Mouse (Mus musculus) hindbrain, embryonic 13.5 days (tissue): ENCODE measurements around the gene Tbc1d22a. TPM values are rescaled to one million over a fixed set of nuclear protein-coding genes. Genes with fewer than 3 reads are reported as not detected.

ENCODE experiments used
- ATAC-seq: fragments of 200-750 bp; cut with Nextera tagmentation; 2 replicates; pipeline ENCODE4 v1.8.0; 2017; ENCODE audit warnings: moderate TSS enrichment; ENCODE audit not compliant: low FRiP score
- H3K27ac ChIP-seq: fragments of 300-500 bp; sonication (generic); 2 replicates; pipeline ENCODE4 v1.5.1; 2015; ENCODE audit warnings: inconsistent platforms, mild to moderate bottlenecking, moderate library complexity
- H3K27me3 ChIP-seq: fragments of 300-500 bp; sonication (generic); 2 replicates; pipeline ENCODE4 v1.6.1; 2015; ENCODE audit warnings: mild to moderate bottlenecking, inconsistent platforms
- H3K36me3 ChIP-seq: fragments of 300-500 bp; sonication (generic); 2 replicates; pipeline ENCODE4 v1.6.1; 2015; ENCODE audit warnings: mild to moderate bottlenecking, inconsistent platforms
- H3K4me1 ChIP-seq: fragments of 300-500 bp; sonication (generic); replicated peaks from 2 replicates; pipeline ENCODE4 v1.6.1; 2015; ENCODE audit warnings: inconsistent platforms
- H3K4me2 ChIP-seq: fragments of 300-500 bp; sonication (generic); 2 replicates; pipeline ENCODE4 v1.6.1; 2015; ENCODE audit warnings: inconsistent platforms, mild to moderate bottlenecking, moderate library complexity
- H3K4me3 ChIP-seq: fragments of 300-500 bp; sonication (generic); 2 replicates; pipeline ENCODE4 v1.5.1; 2015; ENCODE audit warnings: mild to moderate bottlenecking, inconsistent platforms
- H3K9ac ChIP-seq: fragments of 300-500 bp; sonication (generic); 2 replicates; pipeline ENCODE4 v1.6.1; 2015; ENCODE audit warnings: mild to moderate bottlenecking, inconsistent platforms
- H3K9me3 ChIP-seq: fragments of 300-500 bp; sonication (generic); 2 replicates; pipeline ENCODE4 v1.6.1; 2016; ENCODE audit warnings: inconsistent platforms
- WGBS: fragments of 180-500 bp; shearing (Covaris S2); methylation state at CpG from one replicate; pipeline ENCODE4 v1.1.7; 2015; 5-methylcytosine and 5-hydroxymethylcytosine counted together
- polyA plus RNA-seq: library from polyadenylated mRNA; unstranded; fragments of >200 nt; fragmentation: Nextera tagmentation; extraction: Ambion mirVana; gene quantifications from 2 replicates; pipeline ENCODE4 v1.2.1, GENCODE M21; 2015

The Tbc1d22a gene
- polyA plus RNA-seq, 1 experiment from 2014 or later = 12.1 TPM

GRCm38 (mm10) chr15:86468082-86468481 lies 253.8 kb downstream of the Tbc1d22a start:
- Histone ChIP-seq H3K27me3 (0 out of 2 replicates have a peak, but pooled peaks cover 5% of the 10 kb centered on the region), H3K27ac (no peak overlapping the region), H3K4me3 (no peak overlapping the region), H3K36me3 (peaks cover 3% of the 10 kb centered on the region; the same call in 1 of the 2 replicates), H3K9me3 (peaks cover 8% of the 10 kb centered on the region; the same call in 1 of the 2 replicates), H3K4me2 (no peak overlapping the region), H3K4me1 (peaks cover 12% of the 10 kb centered on the region), H3K9ac (no peak overlapping the region)
- ATAC-seq = no peak

DNA sequence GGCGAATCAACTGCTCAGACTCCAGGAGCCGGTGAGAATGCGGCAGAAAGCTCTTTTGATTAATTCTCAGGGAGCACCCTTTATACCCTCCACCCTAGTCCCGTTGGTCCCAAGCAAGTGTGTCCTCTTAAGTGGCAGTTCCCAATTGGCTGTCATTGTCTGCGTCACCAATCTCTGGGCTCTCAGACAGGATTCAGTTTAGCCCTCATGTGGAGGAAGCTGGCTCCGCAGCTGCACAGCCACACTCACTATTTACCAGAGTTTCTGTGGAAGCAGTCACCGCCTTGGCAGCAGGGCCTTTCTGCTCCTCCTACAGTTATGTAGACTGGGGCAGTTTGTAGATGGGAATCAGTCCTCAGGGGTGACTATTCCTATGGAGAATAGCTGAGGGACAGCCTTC lies 256.9 kb downstream of the Tbc1d22a start:
- H3K27me3 ChIP-seq = 0 out of 2 replicates have a peak, but pooled peaks cover 5% of the 10 kb centered on the region
- no peak overlapping the region for H3K4me3 ChIP-seq
- H3K27ac ChIP-seq = no peak overlapping the region
- peaks cover 8% of the 10 kb centered on the region; the same call in 1 of the 2 replicates for H3K9me3 ChIP-seq
- ATAC-seq = no peak
- H3K4me1 ChIP-seq = peaks cover 28% of the 10 kb centered on the region
- WGBS = 67% methylated on average over 7 of the region's 7 CpGs
- H3K4me2 ChIP-seq = no peak overlapping the region
- H3K36me3 ChIP-seq = peaks cover 3% of the 10 kb centered on the region; the same call in 1 of the 2 replicates
- H3K9ac ChIP-seq = no peak overlapping the region

DNA sequence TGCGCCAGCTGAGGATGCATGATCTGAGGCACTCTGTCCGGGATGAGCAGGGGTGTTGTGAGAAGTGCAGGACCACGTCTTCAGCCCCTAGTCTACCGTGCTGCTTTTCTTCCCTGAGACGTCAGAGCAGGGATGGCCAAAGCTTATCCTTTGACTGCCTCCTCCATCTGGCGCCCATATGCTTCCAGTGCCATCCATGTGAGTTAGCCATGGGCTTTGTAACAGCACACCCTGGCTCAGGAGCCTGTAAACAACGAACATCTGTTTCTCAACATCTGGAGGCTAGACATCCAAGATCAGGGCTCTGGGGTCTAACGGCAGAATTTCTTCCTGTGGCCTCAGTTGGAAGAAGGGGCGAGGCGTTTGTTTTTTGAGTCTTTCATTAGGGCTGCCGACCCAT lies 259.2 kb downstream of the Tbc1d22a start:
- no peak overlapping the region for H3K9ac ChIP-seq
- no peak for ATAC-seq
- H3K27ac ChIP-seq = no peak overlapping the region
- H3K27me3 ChIP-seq = 0 out of 2 replicates have a peak, but pooled peaks cover 5% of the 10 kb centered on the region
- H3K36me3 ChIP-seq = no peaks in the 10 kb centered on the region
- H3K4me2 ChIP-seq = no peak overlapping the region
- 0 out of 2 replicates have a peak, but pooled peaks cover 3% of the 10 kb centered on the region for H3K9me3 ChIP-seq
- WGBS = 60% methylated on average over 11 of the region's 11 CpGs
- H3K4me3 ChIP-seq = no peak overlapping the region
- H3K4me1 ChIP-seq = peaks cover 52% of the 10 kb centered on the region

DNA sequence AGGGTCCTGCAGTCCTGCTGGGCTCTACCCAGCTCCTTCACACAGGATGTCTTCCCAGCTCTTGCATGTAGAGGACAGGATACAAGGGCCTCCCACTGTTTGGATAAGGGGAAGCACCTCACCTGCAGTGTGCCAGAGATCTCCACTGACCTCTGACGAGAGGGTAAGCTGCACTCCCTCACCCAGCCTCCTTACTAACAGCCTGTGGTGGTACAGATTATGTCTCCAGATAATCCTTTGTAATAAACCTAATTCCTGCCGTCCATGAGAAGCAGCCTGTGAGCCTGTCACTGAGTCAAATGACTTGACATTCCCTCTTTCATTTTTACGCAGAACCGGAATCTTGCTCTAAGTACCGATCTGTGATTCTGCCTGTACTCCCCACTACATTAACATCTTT lies 260.7 kb downstream of the Tbc1d22a start:
- no peak overlapping the region for H3K4me2 ChIP-seq
- no peaks in the 10 kb centered on the region for H3K36me3 ChIP-seq
- 68% methylated on average over 5 of the region's 5 CpGs for WGBS
- no peak overlapping the region for H3K4me3 ChIP-seq
- H3K27ac ChIP-seq = no peak overlapping the region
- peaks cover 65% of the 10 kb centered on the region for H3K4me1 ChIP-seq
- no peaks in the 10 kb centered on the region for H3K9me3 ChIP-seq
- 0 out of 2 replicates have a peak, but pooled peaks cover 5% of the 10 kb centered on the region for H3K27me3 ChIP-seq
- H3K9ac ChIP-seq = no peak overlapping the region
- ATAC-seq = no peak

DNA sequence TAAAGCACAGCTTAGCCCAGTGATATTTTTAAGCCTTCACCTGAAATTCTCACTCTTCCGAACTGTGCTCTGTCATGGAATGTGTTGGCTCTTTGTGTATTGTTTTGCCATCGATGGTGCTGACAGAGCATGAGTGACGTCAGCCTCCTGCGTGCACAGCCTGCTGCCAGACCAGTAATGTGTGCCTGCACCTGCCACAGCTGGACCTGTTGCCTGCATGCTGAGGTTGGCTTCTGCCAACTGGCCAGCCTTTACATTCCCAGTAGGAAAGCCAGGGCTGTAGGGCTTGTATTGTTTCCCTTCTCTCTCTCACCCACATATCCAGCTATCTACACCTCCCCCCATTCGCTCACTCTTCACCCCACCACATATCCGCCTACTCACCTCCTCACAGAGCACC lies 262.2 kb downstream of the Tbc1d22a start:
- Histone ChIP-seq H3K27me3 (0 out of 2 replicates have a peak, but pooled peaks cover 5% of the 10 kb centered on the region), H3K27ac (no peak overlapping the region), H3K4me2 (no peak overlapping the region), H3K4me3 (no peak overlapping the region), H3K4me1 (peaks cover 65% of the 10 kb centered on the region), H3K36me3 (no peaks in the 10 kb centered on the region), H3K9me3 (no peaks in the 10 kb centered on the region), H3K9ac (no peak overlapping the region)
- ATAC-seq = no peak
- WGBS = 55% methylated on average over 6 of the region's 6 CpGs

DNA sequence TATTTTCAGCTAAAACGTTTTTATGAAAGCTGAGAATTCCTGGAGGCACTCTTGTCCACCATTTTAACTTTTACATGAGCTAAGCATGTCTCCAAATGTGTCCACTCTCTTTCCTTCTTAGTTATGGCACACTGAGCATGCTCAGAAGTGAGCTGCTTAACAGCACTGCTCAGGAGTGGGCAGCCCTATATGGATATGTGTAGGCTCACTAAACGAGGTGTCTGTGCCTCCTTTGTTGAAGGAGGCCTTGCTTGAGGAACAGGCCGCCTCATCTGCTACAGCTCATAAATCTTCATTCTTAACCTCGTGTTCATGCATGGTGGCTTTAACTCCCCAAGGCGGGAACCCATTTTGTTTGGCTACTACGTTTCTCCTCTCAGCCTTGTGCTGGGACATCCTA lies 262.8 kb downstream of the Tbc1d22a start:
- WGBS = 36% methylated on average over 6 of the region's 6 CpGs
- Histone ChIP-seq H3K27me3 (0 out of 2 replicates have a peak, but pooled peaks cover 5% of the 10 kb centered on the region), H3K4me3 (no peak overlapping the region), H3K4me2 (no peak overlapping the region), H3K4me1 (peaks cover 61% of the 10 kb centered on the region), H3K9ac (no peak overlapping the region), H3K9me3 (no peaks in the 10 kb centered on the region), H3K27ac (peak overlapping the region; percentile 10; the same call in 1 of the 2 replicates), H3K36me3 (no peaks in the 10 kb centered on the region)
- ATAC-seq = no peak

GRCm38 (mm10) chr15:86477471-86477992 lies 263.3 kb downstream of the Tbc1d22a start:
- Histone ChIP-seq H3K27me3 (0 out of 2 replicates have a peak, but pooled peaks cover 3% of the 10 kb centered on the region), H3K27ac (peak overlapping the region; percentile 10; the same call in 1 of the 2 replicates)
- ATAC-seq = no peak

DNA sequence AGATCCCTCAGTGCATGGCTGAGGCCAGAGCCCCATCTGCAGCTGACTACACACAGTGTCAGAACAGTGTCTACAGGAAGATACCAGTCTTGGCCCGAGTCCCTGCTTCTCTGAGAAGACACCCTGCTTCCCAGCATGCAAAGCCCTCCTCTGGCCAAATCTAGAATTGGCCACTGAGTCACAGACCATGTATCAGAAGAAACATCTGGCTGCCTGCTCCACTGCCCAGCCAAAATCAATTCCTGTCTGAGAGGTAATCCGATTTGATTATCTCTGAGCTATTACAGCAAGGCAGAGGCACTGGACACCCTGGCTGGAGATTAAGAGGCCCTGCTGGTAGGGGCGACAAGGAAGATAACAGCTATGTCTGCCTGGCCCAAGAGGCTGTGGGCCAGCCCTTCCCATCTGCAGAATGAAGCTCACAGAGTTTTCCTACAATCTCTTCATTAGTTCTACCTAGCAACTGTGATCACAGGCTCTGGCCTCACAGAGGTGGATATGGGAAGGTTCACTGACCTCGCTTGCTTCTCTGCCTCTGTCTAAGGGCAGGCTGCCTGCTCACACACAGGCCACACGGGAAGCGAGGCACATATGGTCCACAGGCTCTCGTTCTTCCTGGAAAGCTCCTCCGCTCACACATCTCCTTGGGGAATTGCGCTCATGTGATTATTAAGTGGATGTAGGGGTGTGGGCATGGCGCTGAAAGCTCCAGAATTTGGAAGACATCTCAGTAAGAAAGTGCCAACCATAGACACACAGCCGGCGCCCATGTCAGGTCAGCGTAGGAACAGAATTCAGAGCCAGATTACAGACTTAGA lies 264.6 kb downstream of the Tbc1d22a start:
- Histone ChIP-seq H3K27ac (peak overlapping the region; percentile 58; the same call in 1 of the 2 replicates), H3K36me3 (no peaks in the 10 kb centered on the region), H3K9ac (no peak overlapping the region), H3K9me3 (no peaks in the 10 kb centered on the region), H3K27me3 (peaks cover 7% of the 10 kb centered on the region; the same call in 1 of the 2 replicates), H3K4me3 (no peak overlapping the region), H3K4me1 (peaks cover 45% of the 10 kb centered on the region), H3K4me2 (no peak overlapping the region)
- 56% methylated on average over 13 of the region's 13 CpGs for WGBS
- ATAC-seq = no peak

More at GRCm38 (mm10) chr15:86477471-86477992, 263.3 kb downstream of the Tbc1d22a start:
- Histone ChIP-seq H3K9me3 (no peaks in the 10 kb centered on the region), H3K4me3 (no peak overlapping the region), H3K9ac (no peak overlapping the region), H3K4me2 (no peak overlapping the region), H3K4me1 (peaks cover 56% of the 10 kb centered on the region), H3K36me3 (no peaks in the 10 kb centered on the region)

DNA sequence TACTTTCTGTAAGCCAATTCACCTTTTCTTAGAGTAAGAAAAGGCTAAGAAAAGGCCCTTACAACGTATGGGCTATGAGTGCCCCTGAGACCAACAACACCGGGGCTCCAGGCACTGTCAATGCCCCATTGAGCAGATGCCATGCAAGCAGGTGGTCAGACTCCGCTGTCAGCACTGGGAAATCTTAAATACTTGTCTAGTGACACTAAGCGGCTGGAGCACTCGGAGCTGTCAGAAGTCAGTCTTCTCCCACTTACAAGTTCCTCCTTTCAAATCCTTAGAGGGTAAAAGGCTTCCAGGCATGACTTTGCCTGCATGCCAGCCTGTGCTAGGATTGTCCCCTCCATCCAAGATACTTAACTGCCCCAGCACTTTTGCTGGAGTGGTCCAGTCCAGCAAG lies 268.1 kb downstream of the Tbc1d22a start:
- Histone ChIP-seq H3K9ac (no peak overlapping the region), H3K4me2 (no peak overlapping the region), H3K27ac (no peak overlapping the region), H3K4me1 (peaks cover 38% of the 10 kb centered on the region), H3K9me3 (no peaks in the 10 kb centered on the region), H3K4me3 (no peak overlapping the region), H3K27me3 (peaks cover 7% of the 10 kb centered on the region), H3K36me3 (no peaks in the 10 kb centered on the region)
- WGBS = 83% methylated on average over 5 of the region's 5 CpGs
- no peak for ATAC-seq

- no peak overlapping the region for H3K27ac ChIP-seq
- no peak overlapping the region for H3K9ac ChIP-seq
- H3K4me3 ChIP-seq = no peak overlapping the region
- WGBS = 84% methylated on average over 6 of the region's 6 CpGs
- no peaks in the 10 kb centered on the region for H3K9me3 ChIP-seq
- peaks cover 28% of the 10 kb centered on the region for H3K4me1 ChIP-seq
- no peaks in the 10 kb centered on the region for H3K36me3 ChIP-seq
- ATAC-seq = no peak
- H3K27me3 ChIP-seq = peaks cover 7% of the 10 kb centered on the region
- H3K4me2 ChIP-seq = no peak overlapping the region
These were observed 271.6 kb downstream of the Tbc1d22a start for GRCm38 (mm10) chr15:86485815-86486214.

- Histone ChIP-seq H3K4me1 (peaks cover 31% of the 10 kb centered on the region), H3K9me3 (no peaks in the 10 kb centered on the region), H3K27ac (no peak overlapping the region; the same call in 1 of the 2 replicates), H3K27me3 (peaks cover 7% of the 10 kb centered on the region), H3K4me3 (no peak overlapping the region), H3K4me2 (no peak overlapping the region), H3K9ac (0 out of 2 replicates have a peak overlapping the region, but pooled peaks have one; percentile 39), H3K36me3 (no peaks in the 10 kb centered on the region)
- 0 out of 2 replicates have a peak, but pooled peaks have one; percentile 5 for ATAC-seq
- WGBS = 53% methylated on average over 5 of the region's 5 CpGs
These were observed 273.1 kb downstream of the Tbc1d22a start for GRCm38 (mm10) chr15:86487359-86487758.

- H3K4me1 ChIP-seq = peaks cover 43% of the 10 kb centered on the region
- no peak overlapping the region for H3K9ac ChIP-seq
- no peak overlapping the region for H3K4me2 ChIP-seq
- no peaks in the 10 kb centered on the region for H3K27me3 ChIP-seq
- ATAC-seq = no peak
- WGBS = 89% methylated on average over 12 of the region's 12 CpGs
- H3K4me3 ChIP-seq = no peak overlapping the region
- no peak overlapping the region for H3K27ac ChIP-seq
- H3K36me3 ChIP-seq = no peaks in the 10 kb centered on the region
- H3K9me3 ChIP-seq = no peaks in the 10 kb centered on the region
These were observed 277.3 kb downstream of the Tbc1d22a start for GRCm38 (mm10) chr15:86491434-86492099.
